Comparison of ENCODE assay signal across 9 mouse cellular contexts in genomic region chr16:13610951-13611381, GRCm38 (mm10). TPM values are rescaled to one million over a fixed set of nuclear protein-coding genes. Genes with fewer than 3 reads are reported as not detected.
A peak's percentile ranks its signal among the peaks of the same experiment; 100 is the strongest.
DNase-seq lines count a peak whose midpoint lies in the region; ATAC-seq and TF ChIP-seq lines count a peak whose summit lies in the region.
"Had no signal": no experiment of that assay in that cellular context is flagged by ENCODE, and none has a peak within 500 bp of the region (broad histone marks: within the 10 kb centered on the region; RNA-seq: fewer than 3 reads in every experiment).

No protein-coding gene starts in this region.

- intact Hi-C loops in left cerebral cortex, postnatal 36 days (cut with DNase I): no loop called here

- WGBS in heart, embryonic 13.5 days: 54% methylated on average over 5 of the region's 5 CpGs
- whole genome bisulfite sequencing in heart, embryonic 16.5 days: 46% methylated on average over 5 of the region's 5 CpGs
- 59% methylated on average over 5 of the region's 5 CpGs for WGBS in kidney, postnatal 0 days

- H3K9me3 ChIP-seq in heart, embryonic 13.5 days: no peaks in the 10 kb centered on the region
- H3K9me3 ChIP-seq in heart, embryonic 16.5 days (replicated peaks; ENCODE audit: control insufficient read depth, low read length): no peaks in the 10 kb centered on the region
- no peaks in the 10 kb centered on the region for H3K9me3 ChIP-seq in kidney, postnatal 0 days (replicated peaks; ENCODE audit: low read length)

- no peak for DNase-seq in heart, adult 9 months (ENCODE audit: low spot score in 2 of 2)
- DNase-seq in kidney, postnatal 0 days (ENCODE audit: low spot score): peak; percentile 47
- no peak for DNase-seq in adrenal gland, postnatal 25 days
- no peak for DNase-seq in adrenal gland, postnatal 10 days
- DNase-seq in left cerebral cortex, postnatal 36 days (ENCODE audit: low spot score in 2 of 2): no peak

- no peak for ATAC-seq in heart, embryonic 13.5 days (ENCODE audit: extremely low read depth, insufficient number of reproducible peaks, low FRiP score, low TSS enrichment)
- ATAC-seq in heart, embryonic 16.5 days (replicated peaks; ENCODE audit: extremely low read depth, insufficient read depth, low FRiP score): peak; percentile 37; the same call in 1 of the 2 replicates
- no peak for ATAC-seq in kidney, postnatal 0 days (replicated peaks; ENCODE audit: low FRiP score, low read depth)
- peak; percentile 34; the same call in 1 of the 2 replicates for ATAC-seq in megakaryocyte progenitor cell, adult 5-6 weeks (replicated peaks; ENCODE audit: poor library complexity)

- no peak overlapping the region for H3K9ac ChIP-seq in heart, embryonic 13.5 days
- no peak overlapping the region for H3K9ac ChIP-seq in heart, embryonic 16.5 days (ENCODE audit: low read length)
- H3K9ac ChIP-seq in kidney, postnatal 0 days (ENCODE audit: low read depth, low read length): no peak overlapping the region

- no peak overlapping the region for H3K4me2 ChIP-seq in heart, embryonic 13.5 days
- no peak overlapping the region for H3K4me2 ChIP-seq in heart, embryonic 16.5 days (ENCODE audit: low read depth, low read length)
- H3K4me2 ChIP-seq in kidney, postnatal 0 days (ENCODE audit: low read length): no peak overlapping the region
- H3K4me2 ChIP-seq: liver, embryonic 11.5 days had no signal

- peak overlapping the region; percentile 79 for H3K27ac ChIP-seq in heart, embryonic 13.5 days (replicated peaks)
- peak overlapping the region; percentile 46 for H3K27ac ChIP-seq in heart, embryonic 16.5 days (ENCODE audit: low read length)
- peak overlapping the region; percentile 39 for H3K27ac ChIP-seq in kidney, postnatal 0 days

- no peak for TF ChIP-seq CTCF in kidney, postnatal 0 days (IDR thresholded peaks at IDR 0.05; ENCODE audit: low read depth)

- H3K27me3 ChIP-seq in heart, embryonic 13.5 days (replicated peaks): no peaks in the 10 kb centered on the region
- H3K27me3 ChIP-seq in heart, embryonic 16.5 days (ENCODE audit: control insufficient read depth, insufficient read depth, low read length): no peaks in the 10 kb centered on the region
- H3K27me3 ChIP-seq in kidney, postnatal 0 days (ENCODE audit: insufficient read depth, low read length): no peaks in the 10 kb centered on the region

- H3K36me3 ChIP-seq in heart, embryonic 13.5 days: peaks cover 22% of the 10 kb centered on the region
- H3K36me3 ChIP-seq in heart, embryonic 16.5 days (ENCODE audit: control insufficient read depth, insufficient read depth): peaks cover 7% of the 10 kb centered on the region
- H3K36me3 ChIP-seq in kidney, postnatal 0 days (ENCODE audit: insufficient read depth, low read length): peaks cover 6% of the 10 kb centered on the region; the same call in 1 of the 2 replicates

- no peak overlapping the region for H3K4me3 ChIP-seq in heart, embryonic 13.5 days
- H3K4me3 ChIP-seq in heart, embryonic 16.5 days (ENCODE audit: low read length): no peak overlapping the region
- no peak overlapping the region for H3K4me3 ChIP-seq in kidney, postnatal 0 days (replicated peaks; ENCODE audit: low read depth, low read length)

- H3K4me1 ChIP-seq in heart, embryonic 13.5 days: peaks cover 22% of the 10 kb centered on the region
- peaks cover 7% of the 10 kb centered on the region for H3K4me1 ChIP-seq in heart, embryonic 16.5 days (ENCODE audit: control insufficient read depth, insufficient read depth, low read length)
- no peaks in the 10 kb centered on the region for H3K4me1 ChIP-seq in kidney, postnatal 0 days (replicated peaks; ENCODE audit: insufficient read depth, low read length)

RNA-seq across cellular contexts. Expression of gene Parn, which starts 57.0 kb away (rescaled TPM):
- 23.1 and 26.3 TPM in 2 replicates for polyA plus RNA-seq in heart, embryonic 13.5 days (2015; fragmentation: Nextera tagmentation; extraction: Ambion mirVana)
- polyA plus RNA-seq in heart, embryonic 16.5 days (2015; fragmentation: Nextera tagmentation; extraction: Ambion mirVana): 29.0 and 29.2 TPM in 2 replicates
- polyA plus RNA-seq in kidney, postnatal 0 days (2015; fragmentation: Nextera tagmentation; extraction: Ambion mirVana): 39.9 and 42.8 TPM in 2 replicates
- total RNA-seq in megakaryocyte progenitor cell, adult 5-6 weeks (2015): 18.8 TPM in 2 replicates
- total RNA-seq in megakaryocyte progenitor cell, adult 5-6 weeks (2017): 45.0 and 69.4 TPM in 2 replicates
- total RNA-seq in adrenal gland, postnatal 25 days (2021): 36.5 and 47.5 TPM in 2 replicates
- total RNA-seq in adrenal gland, postnatal 10 days (2021): 10 to 100 TPM; 34.4 to 37.4 TPM
- total RNA-seq in left cerebral cortex, postnatal 36 days (2021): 10 to 100 TPM; 23.2 to 24.1 TPM

Comparison
In these comparisons a context has a peak if more than half of its experiments do, and no peak if none do; other contexts are left out.
1. ATAC-seq: peak in heart, embryonic 16.5 days (single experiment) and megakaryocyte progenitor cell, adult 5-6 weeks (single experiment); none in heart, embryonic 13.5 days (single experiment) and kidney, postnatal 0 days (single experiment).
2. Peak in every context shown above with its lines, with median percentiles within 50 percentile points of each other: H3K27ac ChIP-seq.